Mouse (Mus musculus) MEL (cell line): ENCODE data around the gene Pygo2.

Source experiments
- CTCF ChIP-seq, 3 experiments: IDR thresholded peaks in 2 of 3; conservative IDR thresholded peaks in 1 of 3; 2 replicates each; pipeline ENCODE4 v1.5.1; 2011 to 2012; ENCODE audit warnings: low read length in 3 of 3, low read depth in 2 of 3, mild to moderate bottlenecking in 2 of 3, improper control_type of control experiment in 1 of 3, inconsistent platforms in 1 of 3, mixed read lengths in 1 of 3, moderate library complexity in 1 of 3; ENCODE audit not compliant: control insufficient read depth in 1 of 3, insufficient read depth in 1 of 3, poor library complexity in 1 of 3, severe bottlenecking in 1 of 3
- POLR2A ChIP-seq, 2 experiments: IDR thresholded peaks; 2 replicates each; pipeline ENCODE4 v1.6.1; 2011 to 2012; ENCODE audit warnings: low read length in 2 of 2, mild to moderate bottlenecking in 2 of 2, control low read depth in 1 of 2, improper control_type of control experiment in 1 of 2, low read depth in 1 of 2, moderate library complexity in 1 of 2; ENCODE audit not compliant: control insufficient read depth in 1 of 2, insufficient read depth in 1 of 2, poor library complexity in 1 of 2
- ZMIZ1 ChIP-seq: IDR thresholded peaks from 2 replicates; pipeline ENCODE4 v1.6.1; 2012; ENCODE audit warnings: low read depth, mild to moderate bottlenecking, inconsistent platforms, low read length, improper control_type of control experiment, moderate library complexity

- no peak for TF ChIP-seq POLR2A (IDR thresholded peaks at IDR 0.05; ENCODE audit: control insufficient read depth in 1 of 2, insufficient read depth in 1 of 2, low read depth in 1 of 2, low read length in 2 of 2, poor library complexity in 1 of 2)
- no peak for TF ChIP-seq ZMIZ1
- TF ChIP-seq CTCF (IDR thresholded peaks at IDR 0.05 in 2 of 3, conservative IDR thresholded peaks at IDR 0.05 in 1 of 3; ENCODE audit: control insufficient read depth in 1 of 3, insufficient read depth in 1 of 3, low read depth in 2 of 3, low read length in 3 of 3, poor library complexity in 1 of 3, severe bottlenecking in 1 of 3), result no peak
Measured at GRCm38 (mm10) chr3:89396654-89397005, 33.4 kb upstream of the Pygo2 start.
